Mouse (Mus musculus) embryonic fibroblast, embryonic 13.5 days (primary cell): ENCODE data around the gene Cckbr. TPM values are rescaled to one million over a fixed set of nuclear protein-coding genes. Genes with fewer than 3 reads are reported as not detected.

Experiments used
- H3K27ac ChIP-seq: 2 replicates; pipeline ENCODE4 v1.5.1; 2012; ENCODE audit warnings: low read length, control low read depth, inconsistent platforms; ENCODE audit not compliant: insufficient read depth
- H3K4me1 ChIP-seq: 2 replicates; pipeline ENCODE4 v1.6.1; 2011; ENCODE audit warnings: low read length; ENCODE audit not compliant: control insufficient read depth, insufficient read depth
- H3K4me3 ChIP-seq: 2 replicates; pipeline ENCODE4 v1.5.1; 2011; ENCODE audit warnings: mild to moderate bottlenecking, control low read depth, low read length; ENCODE audit not compliant: insufficient read depth
- CTCF ChIP-seq: IDR thresholded peaks from 2 replicates; pipeline ENCODE4 v1.5.1; 2011; ENCODE audit warnings: mild to moderate bottlenecking, control low read depth, low read length, moderate library complexity, borderline replicate concordance; ENCODE audit not compliant: insufficient read depth
- POLR2A ChIP-seq: IDR thresholded peaks from 2 replicates; pipeline ENCODE4 v1.6.1; 2011; ENCODE audit warnings: low read depth, mild to moderate bottlenecking, control low read depth, low read length, moderate library complexity
- polyA plus RNA-seq: library from polyadenylated mRNA; stranded (reverse); fragments of >200 nt; gene quantifications from 2 replicates; pipeline ENCODE4 v1.2.4, GENCODE M21; 2011; ENCODE audit warnings: low read depth; ENCODE audit not compliant: missing spikeins, insufficient read length

Gene Cckbr
- polyA plus RNA-seq: not detected in 2 replicates

- Histone ChIP-seq H3K4me3 (no peak within 1 kb of the TSS), H3K27ac (no peak within 1 kb of the TSS), H3K4me1 (0 out of 2 replicates have a peak, but pooled peaks cover 3% of the 10 kb centered on the region)
- TF ChIP-seq CTCF (no peak), POLR2A (no peak)
Observed at GRCm38 (mm10) chr7:105425424-105426043, at the start of gene Cckbr. TSS of gene Cckbr (plus strand) at chr7:105425731.

GRCm38 (mm10) chr7:105380329-105380728 lies 45.2 kb upstream of the Cckbr start:
- TF ChIP-seq POLR2A (no peak), CTCF (no peak)
- H3K27ac ChIP-seq: no peak overlapping the region
- H3K4me1 ChIP-seq: no peaks in the 10 kb centered on the region
- H3K4me3 ChIP-seq: no peak overlapping the region

GRCm38 (mm10) chr7:105387696-105388095 lies 37.8 kb upstream of the Cckbr start:
- Histone ChIP-seq H3K27ac (no peak overlapping the region), H3K4me3 (no peak overlapping the region), H3K4me1 (no peaks in the 10 kb centered on the region)
- TF ChIP-seq CTCF (no peak), POLR2A (no peak)

GRCm38 (mm10) chr7:105390236-105390635 lies 35.3 kb upstream of the Cckbr start:
- Histone ChIP-seq H3K27ac (no peak overlapping the region), H3K4me1 (no peaks in the 10 kb centered on the region), H3K4me3 (no peak overlapping the region)
- TF ChIP-seq CTCF: no peak
- no peak for TF ChIP-seq POLR2A

GRCm38 (mm10) chr7:105394606-105395005 lies 30.9 kb upstream of the Cckbr start:
- TF ChIP-seq POLR2A (no peak), CTCF (no peak)
- Histone ChIP-seq H3K4me3 (no peak overlapping the region), H3K27ac (no peak overlapping the region)

GRCm38 (mm10) chr7:105395131-105395820 lies 30.3 kb upstream of the Cckbr start:
- Histone ChIP-seq H3K4me3 (no peak overlapping the region), H3K4me1 (peaks cover 7% of the 10 kb centered on the region; the same call in 1 of the 2 replicates), H3K27ac (no peak overlapping the region)
- TF ChIP-seq CTCF (no peak), POLR2A (no peak)

More at GRCm38 (mm10) chr7:105394606-105395005, 30.9 kb upstream of the Cckbr start:
- peaks cover 7% of the 10 kb centered on the region; the same call in 1 of the 2 replicates for H3K4me1 ChIP-seq

GRCm38 (mm10) chr7:105396126-105396525 lies 29.4 kb upstream of the Cckbr start:
- Histone ChIP-seq H3K27ac (no peak overlapping the region), H3K4me3 (no peak overlapping the region), H3K4me1 (peaks cover 7% of the 10 kb centered on the region; the same call in 1 of the 2 replicates)
- no peak for TF ChIP-seq POLR2A

- no peak overlapping the region for H3K27ac ChIP-seq
- peak overlapping the region; percentile 89 for H3K4me3 ChIP-seq
- TF ChIP-seq CTCF (no peak), POLR2A (no peak; the same call in 1 of the 2 replicates)
- H3K4me1 ChIP-seq: peaks cover 7% of the 10 kb centered on the region; the same call in 1 of the 2 replicates
Observed at GRCm38 (mm10) chr7:105399058-105399934, 26.2 kb upstream of the Cckbr start.

- H3K4me3 ChIP-seq: peak within 1 kb of the TSS; percentile 89
- peak within 1 kb of the TSS; percentile 73 for H3K27ac ChIP-seq
Observed at GRCm38 (mm10) chr7:105399935-105400624, 25.5 kb upstream of the Cckbr start, which contains the start of gene Fam160a2. TSS of gene Fam160a2 (minus strand) at chr7:105400054.

More at GRCm38 (mm10) chr7:105399935-105400624, 25.5 kb upstream of the Cckbr start, which contains the start of gene Fam160a2:
- TF ChIP-seq POLR2A: peak; percentile 93
- TF ChIP-seq CTCF: no peak
- peaks cover 7% of the 10 kb centered on the region; the same call in 1 of the 2 replicates for H3K4me1 ChIP-seq
